Mouse (Mus musculus): ENCODE data around the gene Olfr568.

The Olfr568 gene

GRCm38 (mm10) chr7:102876822-102877221, at the start of gene Olfr568:
Gene Olfr568, plus strand, starts transcription at chr7:102877122.
- no peak for DNase-seq (ENCODE audit: low read depth, low spot score)

GRCm38 (mm10) chr7:102855807-102856206, 21.1 kb upstream of the Olfr568 start:
- no peak for DNase-seq (ENCODE audit: low read depth, low spot score)

GRCm38 (mm10) chr7:102858665-102859064, 18.3 kb upstream of the Olfr568 start, which contains the start of gene Olfr566:
Gene Olfr566, minus strand, starts transcription at chr7:102858765.
- DNase-seq (ENCODE audit: low read depth, low spot score), result no peak

- DNase-seq (ENCODE audit: low read depth, low spot score), result no peak
Measured at GRCm38 (mm10) chr7:102890782-102891181, 13.9 kb downstream of the Olfr568 start, which contains the start of gene Olfr569. Gene Olfr569, minus strand, starts transcription at chr7:102890882.

- no peak for DNase-seq (ENCODE audit: low read depth, low spot score)
Measured at GRCm38 (mm10) chr7:102915261-102915660, 38.3 kb downstream of the Olfr568 start.

- DNase-seq (ENCODE audit: low read depth, low spot score), result no peak
Measured at GRCm38 (mm10) chr7:102916405-102916804, 39.5 kb downstream of the Olfr568 start.

- DNase-seq (ENCODE audit: low read depth, low spot score), result no peak
Measured at GRCm38 (mm10) chr7:102917032-102917875, 40.3 kb downstream of the Olfr568 start, which contains the start of gene Olfr571. Gene Olfr571, minus strand, starts transcription at chr7:102917536.

- peak; percentile 7 for DNase-seq (ENCODE audit: low read depth, low spot score)
Measured at GRCm38 (mm10) chr7:102919632-102920031, 42.7 kb downstream of the Olfr568 start.

GRCm38 (mm10) chr7:102924109-102924508, 47.2 kb downstream of the Olfr568 start, which contains the start of gene Olfr572:
Gene Olfr572, plus strand, starts transcription at chr7:102924409.
- DNase-seq (ENCODE audit: low read depth, low spot score), result no peak

GRCm38 (mm10) chr7:102927105-102927504, 50.2 kb downstream of the Olfr568 start:
- DNase-seq (ENCODE audit: low read depth, low spot score), result no peak

Measured in skeletal muscle tissue, adult 2 months (tissue).